Mouse (Mus musculus) left cerebral cortex, adult 9 months (tissue): Measurements from ENCODE around the gene Gna15.

Experiments
- DNase-seq, 2 experiments: peaks; one replicate each; pipeline ENCODE4 v3.0.0; 2022; ENCODE audit warnings: low spot score in 2 of 2

Gene Gna15

DNA sequence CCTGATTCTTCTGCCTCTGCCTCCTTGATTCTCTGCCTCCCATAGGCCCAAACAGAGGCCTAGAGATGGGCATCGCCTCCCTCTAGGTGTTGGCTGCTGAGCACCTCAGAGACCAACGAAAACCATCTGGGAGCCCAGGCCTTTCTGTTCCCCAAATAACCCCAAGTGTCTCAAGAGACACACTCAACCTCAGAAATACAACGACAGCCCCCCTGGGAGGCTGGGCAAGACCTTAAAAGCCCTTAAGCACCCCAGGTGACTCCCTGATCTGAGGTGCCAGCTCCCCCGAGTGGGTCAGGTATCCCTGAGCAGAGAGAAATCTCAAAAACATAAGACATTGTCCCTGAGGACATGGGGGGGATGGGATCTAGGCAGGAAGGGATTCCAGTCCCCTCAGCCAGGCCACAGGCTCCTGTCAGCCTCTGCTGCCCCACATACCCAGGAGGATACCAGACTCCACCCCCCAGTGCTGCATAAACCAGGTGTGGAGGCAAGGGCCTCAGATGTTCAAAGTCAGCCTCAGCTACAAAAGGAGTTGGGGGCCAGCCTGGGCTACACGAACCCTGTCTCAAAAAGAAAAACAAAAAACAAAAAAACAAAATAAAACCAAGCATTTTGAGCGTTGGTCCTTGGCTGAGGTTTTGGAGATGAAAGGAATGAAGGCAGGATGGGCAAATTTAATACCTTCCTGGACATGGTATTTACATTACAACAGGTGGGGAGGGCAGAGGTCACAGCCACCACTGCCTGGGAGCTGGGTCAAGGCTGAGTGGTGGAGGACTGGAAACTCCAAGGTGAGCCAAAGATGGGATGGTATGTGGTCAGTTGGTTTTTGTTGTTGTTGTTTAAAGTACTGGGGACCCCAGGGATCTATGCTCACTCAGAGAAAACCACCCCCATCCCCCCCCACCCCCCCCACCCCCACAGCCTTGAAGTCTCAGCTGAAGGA is 30.1 kb upstream of the Gna15 start:
- no peak for DNase-seq

DNA sequence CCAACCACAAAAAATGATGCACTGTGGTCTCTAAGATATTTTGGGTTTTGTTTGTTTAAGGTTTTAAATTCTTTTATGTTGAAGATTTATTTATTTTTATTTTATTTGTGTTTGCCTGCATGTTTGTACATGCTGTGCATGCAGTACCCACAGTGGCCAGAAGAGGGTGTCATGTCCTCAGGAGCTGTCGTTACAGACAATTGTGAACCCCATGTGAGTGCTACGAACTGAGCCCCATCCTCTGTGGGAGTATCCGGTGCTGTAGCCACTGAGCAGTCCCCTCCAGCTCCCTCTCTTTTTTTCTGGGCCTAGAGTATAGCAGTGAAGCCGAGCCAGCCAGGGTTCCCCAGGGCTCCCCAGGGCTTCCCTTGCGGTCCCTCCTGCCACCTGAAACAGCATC is 29.2 kb upstream of the Gna15 start:
- no peak for DNase-seq

DNA sequence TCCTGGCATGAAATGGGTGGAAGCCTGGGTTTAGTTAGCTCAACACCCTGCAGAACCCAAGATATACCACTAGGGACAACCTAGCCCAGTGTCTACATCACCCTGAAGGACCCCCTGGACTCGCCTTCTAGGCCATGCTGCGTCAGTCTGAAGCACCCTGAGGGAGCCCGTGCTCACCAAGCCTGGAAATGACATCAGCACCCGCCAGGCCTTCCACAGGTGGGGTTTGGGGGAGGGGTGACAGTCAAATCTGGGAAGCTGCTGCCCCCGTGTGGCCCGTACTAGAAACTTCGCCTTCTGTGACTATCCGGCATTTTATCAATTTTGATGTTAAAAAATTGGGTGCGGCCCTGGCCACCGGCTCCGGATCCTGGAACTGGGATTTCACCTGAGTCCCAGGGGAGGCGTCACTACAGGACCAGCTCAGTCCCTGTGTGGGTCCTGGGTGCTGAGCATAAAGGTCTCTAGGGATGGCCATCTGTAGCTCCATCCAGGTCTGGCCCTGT is 27.6 kb upstream of the Gna15 start:
- peak in 1 of 2 experiments; percentile 84 for DNase-seq

DNA sequence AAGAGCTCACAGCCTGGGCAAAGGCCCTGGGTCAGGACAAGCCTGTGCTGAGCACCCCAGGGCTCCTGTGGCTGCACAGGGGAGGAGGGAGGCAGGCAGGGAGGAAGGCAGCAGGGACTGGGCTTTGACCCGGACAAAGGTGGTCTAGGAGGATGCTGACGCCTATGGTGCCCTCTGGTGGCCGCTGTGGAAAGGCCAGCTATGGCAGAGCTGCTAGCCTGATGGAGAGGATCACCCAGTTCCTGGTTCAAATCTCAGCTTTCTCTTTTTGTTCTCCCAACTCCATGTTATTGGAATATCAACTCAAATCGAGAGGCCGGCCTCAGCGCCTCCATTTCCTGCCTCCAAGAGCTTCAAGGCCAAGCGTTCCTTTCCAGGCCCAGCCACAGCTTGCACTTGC is 26.2 kb upstream of the Gna15 start:
- DNase-seq, result no peak

DNA sequence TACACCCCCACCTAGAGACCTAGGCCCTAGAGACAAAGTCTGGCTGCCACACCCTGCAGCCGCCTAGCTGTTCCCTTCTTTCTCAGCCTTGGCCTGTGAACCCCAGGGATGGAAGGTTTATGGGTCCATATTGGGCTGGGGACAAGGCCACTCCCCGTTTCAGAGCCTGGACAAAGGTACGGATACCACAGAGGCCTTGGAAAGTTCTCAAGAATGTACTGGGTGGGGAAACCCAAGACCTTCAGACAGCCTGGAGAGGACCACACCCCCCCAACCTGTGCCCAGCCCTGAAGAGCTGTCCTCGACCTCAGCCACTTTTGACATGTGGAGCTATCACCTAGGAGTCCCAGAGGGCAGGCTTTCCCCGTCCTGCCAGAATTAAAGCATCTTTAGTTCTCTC is 24.9 kb upstream of the Gna15 start:
- no peak for DNase-seq

DNA sequence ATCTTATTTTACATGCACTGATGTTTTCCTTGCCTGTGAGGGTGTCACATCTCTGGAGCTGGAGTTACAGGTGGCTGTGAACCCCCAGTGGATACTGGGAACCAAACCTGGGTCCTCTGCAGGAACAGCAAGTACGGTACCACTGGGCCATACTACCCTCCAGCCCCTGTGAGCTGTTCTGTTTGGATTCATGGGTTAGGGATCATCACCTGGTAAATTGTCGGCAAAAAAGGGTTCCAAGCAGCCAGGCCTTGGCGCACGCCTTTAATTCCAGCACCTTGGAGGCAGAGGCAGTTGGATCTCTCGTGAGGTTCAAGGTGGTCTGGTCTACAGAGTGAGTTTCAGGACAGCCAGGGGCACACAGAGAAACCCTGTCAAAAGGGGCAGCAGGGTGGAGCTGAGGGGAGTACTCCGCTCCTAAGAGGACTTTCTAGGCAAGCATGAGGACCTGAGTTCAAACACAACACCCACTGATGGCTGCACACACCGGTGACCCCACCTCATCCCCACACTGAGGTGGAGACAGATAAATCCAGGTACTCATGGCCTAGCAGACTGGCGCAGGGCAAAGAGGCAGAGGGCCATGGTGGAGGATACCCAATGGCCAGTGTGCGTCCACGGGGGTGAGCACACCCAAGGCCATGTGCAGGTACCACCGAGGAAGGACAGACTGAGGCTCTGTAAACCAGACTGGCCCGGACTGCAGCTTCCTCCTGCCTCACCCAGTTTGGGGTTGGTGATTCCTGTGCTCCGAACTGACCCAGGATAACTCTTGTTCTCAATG is 23.0 kb upstream of the Gna15 start:
- DNase-seq, result no peak

DNA sequence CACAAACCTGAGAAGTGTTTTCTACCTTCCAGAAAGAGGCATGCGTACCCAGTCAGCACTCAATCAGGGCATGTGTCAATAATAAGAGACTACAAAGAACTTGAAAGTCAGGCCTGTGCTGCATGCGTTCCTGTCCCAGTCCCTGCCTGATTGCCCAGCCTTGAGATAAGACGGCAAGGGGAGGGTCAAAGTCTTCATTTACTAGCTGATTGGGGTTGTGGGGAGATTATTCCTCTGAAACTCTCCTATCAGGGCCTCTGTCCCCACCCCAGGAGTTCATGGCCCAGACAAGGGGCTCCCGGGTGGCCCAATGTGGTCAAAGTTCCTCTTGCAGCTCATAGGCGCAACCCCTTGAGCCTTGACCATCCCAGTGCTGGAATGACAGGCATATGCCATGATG is 22.3 kb upstream of the Gna15 start:
- no peak for DNase-seq

DNA sequence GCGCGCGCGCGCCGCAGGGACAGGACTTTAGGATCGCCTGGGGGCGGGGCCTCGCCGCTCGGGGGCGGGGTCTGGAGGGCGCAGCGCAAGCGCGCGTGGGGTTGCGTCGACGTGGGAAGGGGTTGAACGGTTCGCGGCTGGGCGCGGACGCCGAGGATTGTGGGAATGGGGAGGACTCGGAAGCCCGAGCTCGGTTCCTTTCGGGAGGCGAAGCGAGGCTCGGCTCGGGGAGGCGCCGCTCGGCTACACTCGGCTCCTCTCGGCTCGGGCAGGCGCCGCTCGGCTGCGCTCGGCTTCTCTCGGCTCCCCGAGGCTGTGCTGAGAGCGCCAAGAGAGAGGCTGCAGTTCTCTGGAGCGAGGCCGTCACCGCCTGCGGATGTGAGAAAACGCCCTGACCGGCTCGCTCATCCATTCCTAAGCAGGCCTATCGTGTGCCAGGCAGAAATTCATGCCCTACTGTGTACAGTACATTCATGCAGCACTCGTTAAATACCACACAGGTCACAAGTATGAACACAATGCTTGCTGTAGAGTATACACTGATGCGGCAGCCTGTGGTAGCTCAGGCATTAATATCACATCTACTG is 21.2 kb upstream of the Gna15 start, which contains the start of gene Gna11:
Gna11 (minus strand) TSS at position 30 of the 587 bp plus-strand sequence.
- peak; percentile 97 to 99 for DNase-seq

DNA sequence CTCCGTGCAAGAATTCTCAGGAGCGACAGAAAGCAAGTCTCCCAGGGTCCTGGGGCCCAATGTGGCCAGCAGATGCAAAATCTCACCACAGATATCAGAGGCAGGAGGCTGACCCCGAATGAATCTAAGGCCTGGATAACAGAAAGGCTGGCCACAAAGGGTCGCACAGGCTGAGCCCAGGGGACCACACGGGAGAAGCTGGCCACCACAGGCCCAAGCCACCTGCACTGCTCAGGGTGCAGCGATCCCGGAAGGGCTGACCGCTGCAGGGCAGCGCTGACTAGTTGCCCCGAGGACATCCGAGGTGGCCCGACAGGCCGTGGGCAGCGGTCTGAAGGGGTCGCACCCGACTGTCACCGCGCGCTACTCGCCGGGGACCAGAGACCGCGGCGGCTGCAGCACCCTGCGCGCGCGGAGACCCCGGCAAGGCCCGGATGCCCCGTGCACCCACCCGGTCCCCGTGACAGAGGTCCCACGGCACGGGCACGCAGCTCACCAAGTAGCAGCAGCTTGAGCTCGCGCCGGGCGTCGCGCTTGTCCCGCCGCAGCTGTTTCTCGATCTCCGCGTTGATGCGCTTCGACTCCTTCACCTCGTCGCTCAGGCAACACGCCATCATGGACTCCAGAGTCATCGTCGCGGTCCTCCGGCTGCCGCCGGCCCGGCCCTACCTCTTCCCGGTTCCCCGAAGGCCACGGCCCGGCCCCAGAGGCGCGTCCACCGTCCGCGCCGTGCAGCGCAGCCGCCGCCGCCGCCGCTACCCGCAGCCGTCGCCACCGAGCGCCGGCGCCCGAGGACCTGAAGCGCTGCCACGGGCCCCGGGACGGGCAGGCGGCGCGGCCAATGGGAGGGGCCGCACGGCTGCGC is 20.5 kb upstream of the Gna15 start:
- no peak for DNase-seq

DNA sequence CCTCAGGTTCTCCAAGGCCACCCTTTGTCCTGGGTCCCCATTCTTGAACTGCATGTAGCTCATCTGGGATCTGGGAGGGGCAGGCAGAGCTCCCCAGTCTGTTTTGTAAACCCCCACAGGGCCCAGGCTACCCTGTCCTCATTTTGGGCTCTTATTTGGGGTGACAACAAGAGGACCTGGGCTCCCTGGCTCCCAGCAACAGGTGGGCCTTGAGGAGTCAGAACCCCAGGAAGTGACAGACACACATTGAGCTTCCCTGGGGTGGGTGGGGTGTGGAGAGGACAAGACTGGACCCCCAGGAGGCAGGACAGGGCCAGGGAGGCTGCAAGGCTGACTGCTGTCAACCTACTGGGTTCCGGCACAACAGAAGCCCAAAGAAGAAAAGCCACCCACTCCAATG is 19.6 kb upstream of the Gna15 start:
- no peak for DNase-seq

DNA sequence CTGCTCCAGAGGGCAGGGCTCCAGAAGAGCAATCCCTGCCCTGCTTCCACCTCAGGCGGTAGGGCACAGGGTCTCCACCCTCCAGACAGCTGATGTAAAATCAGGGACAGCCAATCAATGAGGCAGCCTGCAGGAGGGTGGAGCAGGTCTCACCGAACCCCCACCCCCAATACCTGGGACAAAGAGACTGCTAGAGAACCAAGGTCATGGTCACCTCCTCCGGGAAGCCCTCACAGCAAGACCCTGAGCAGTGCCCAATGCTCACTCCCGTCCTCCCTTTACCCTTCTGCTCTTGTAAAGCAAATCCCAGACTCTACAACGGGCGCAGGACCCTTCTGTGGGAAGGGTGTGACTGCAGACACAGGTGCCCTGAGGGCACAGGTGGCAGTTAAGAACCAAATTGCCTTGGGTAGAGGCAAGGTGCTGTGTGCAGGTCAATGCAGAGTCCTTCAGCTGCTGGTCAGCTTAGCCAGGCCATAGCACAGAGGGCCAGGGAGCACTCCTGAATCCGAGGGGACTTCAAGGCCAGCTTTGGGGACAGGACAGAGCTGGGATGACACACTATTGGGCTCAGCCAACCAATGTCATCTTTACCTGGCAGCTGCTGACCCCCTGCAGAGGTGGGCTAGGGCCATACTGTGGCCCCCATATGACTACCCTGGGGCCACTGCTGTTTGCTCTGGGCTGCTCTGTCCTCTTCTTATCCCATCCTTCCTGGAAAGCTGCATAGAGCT is 18.9 kb upstream of the Gna15 start:
- DNase-seq, result no peak

DNA sequence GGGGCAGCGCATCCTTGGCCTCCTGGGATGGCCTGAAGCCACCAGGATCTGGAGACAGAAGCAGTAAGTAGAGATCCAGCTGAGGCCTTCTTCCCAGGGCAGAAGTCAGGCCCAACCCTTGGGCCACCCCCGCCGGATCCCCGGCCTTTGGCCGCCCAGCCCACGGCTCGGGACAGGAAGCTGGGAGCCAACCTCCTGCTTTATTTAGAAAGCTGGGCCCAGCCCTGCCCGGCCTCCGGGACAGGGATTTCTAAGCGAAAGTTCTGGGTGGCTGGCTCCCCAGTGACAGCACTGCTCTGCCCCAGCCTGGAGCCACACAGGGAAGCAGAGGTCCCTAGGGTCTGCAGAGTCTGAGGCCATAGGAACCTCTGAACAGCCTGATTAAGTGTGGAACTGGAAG is 17.8 kb upstream of the Gna15 start:
- no peak for DNase-seq

DNA sequence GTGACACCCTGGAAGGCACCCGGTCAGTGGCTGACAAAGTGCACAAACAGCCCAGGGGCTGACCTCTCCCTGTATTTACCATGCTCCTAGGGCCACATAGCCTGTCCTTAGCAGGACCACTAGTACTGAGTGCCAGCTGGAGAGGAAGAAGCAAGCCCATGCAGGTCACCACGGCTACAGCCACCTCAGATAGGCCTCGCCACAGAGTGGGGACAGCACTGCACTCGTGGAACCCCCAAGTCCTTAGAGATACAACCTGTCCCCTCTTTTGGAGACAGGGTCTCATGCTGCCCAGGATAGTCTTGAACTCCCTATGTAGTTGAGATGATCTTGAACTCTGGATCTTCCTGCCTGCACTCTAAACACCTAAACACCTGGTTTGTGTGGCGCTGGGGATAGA is 17.3 kb upstream of the Gna15 start:
- DNase-seq, result no peak

DNA sequence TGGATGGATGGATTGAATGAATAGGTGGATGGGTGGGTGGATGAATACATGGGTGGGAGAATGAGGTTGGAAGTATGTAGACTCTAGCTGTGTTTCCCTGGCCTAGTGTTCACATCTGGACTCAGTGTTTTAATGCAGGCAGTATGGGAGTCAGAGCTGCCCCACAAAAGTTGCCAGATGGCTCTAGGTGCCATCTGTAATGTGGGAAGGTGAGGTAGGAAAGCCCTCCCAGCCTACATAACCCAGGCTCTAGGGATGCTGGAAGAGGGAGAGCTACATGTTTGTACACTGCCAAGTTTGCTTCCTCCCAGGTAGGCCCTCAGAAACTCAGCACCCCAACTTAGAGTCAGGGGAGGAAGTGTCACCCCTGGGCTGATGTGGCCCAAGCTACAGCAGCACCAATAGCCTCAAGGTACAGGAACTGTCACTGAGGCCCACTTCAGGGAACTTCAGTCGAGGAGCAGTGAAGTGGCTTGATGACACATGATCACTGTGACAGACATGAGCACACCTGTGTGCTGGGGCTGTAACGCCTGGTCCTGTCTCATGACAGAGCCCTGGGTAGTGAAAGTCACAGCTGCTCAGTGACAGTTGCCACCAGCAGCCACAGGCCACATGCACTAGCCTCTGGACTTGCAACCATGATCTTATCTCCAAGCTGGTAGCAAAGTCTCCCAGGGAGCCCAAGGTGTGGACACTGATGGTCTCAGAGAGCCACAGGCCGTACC is 14.5 kb upstream of the Gna15 start:
- peak in 1 of 2 experiments; percentile 51 for DNase-seq

DNA sequence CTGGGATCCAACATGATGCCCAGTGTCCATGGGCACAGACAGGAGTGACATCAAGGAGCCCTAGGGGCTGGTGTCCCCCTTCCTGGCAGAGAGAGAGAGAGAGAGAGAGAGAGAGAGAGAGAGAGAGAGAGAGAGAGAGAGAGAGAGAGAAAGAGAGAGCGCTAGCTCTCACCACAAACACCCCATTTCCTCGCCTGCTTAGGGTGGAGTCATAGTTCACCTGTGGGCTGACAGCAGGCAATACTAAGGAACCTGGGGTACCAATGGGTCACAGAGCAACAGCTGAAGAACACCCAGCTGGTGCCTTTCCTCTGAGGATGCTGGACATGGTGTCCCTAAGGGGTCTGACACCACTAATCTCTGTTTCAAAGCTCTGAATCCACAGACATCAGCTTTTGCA is 13.4 kb upstream of the Gna15 start:
- no peak for DNase-seq

DNA sequence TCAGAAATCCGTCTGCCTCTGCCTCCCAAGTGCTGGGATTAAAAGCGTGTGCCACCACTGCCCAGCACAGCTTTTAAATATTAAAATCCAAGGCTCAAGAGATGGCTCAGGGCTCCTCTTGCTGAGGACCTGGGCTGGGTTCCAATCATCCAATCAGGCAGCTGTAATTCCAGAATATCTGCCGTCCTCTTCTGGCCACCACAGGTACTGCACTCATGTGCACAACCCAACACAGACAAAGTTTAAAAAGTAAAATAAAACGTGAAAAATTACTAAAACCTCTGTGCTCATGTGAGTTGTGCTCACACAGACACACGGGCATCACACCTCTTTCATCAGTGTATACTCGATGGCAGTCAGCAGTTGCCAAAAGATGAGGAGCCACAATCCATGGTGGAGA is 12.7 kb upstream of the Gna15 start:
- no peak for DNase-seq

DNA sequence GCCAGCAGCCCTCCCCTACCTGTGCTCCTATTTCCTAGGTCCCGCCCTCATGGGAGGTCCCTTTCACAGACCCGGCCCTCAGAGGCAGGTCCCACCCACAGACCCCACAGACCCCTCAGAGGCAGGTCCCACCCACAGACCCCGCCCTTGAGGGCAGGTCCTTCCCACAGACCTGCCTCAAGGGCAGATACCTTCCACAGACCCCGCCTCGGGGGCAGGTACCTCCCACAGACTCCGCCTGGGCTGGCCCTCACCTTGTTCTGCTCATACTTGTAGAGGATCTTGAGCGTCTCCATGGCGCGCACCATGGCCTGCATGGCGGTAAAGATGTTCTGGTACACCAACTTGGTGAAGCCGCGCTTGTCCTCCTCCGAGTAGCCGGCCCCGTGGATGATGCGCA is 10.8 kb upstream of the Gna15 start:
- DNase-seq, result no peak

DNA sequence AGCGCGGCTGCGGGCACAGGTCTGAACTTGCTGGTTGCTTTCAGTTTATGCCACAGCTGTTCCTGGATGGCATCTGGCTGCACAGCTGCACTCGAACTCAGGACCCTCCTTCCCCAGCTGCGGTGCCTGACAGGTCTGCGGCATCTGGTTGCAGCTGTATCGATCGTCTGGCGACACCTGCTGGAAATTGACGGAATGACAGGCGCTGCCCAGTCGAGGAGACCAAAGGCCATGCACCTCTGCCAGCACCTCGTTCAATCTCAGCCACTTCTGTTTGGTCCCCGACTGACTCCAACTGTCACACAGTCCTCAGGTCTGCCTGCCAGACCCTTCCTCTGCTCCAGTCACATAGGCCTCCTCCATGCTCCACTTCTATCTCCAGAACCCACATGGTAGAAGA is 2.8 kb upstream of the Gna15 start:
- peak in 1 of 2 experiments; percentile 71 for DNase-seq

DNA sequence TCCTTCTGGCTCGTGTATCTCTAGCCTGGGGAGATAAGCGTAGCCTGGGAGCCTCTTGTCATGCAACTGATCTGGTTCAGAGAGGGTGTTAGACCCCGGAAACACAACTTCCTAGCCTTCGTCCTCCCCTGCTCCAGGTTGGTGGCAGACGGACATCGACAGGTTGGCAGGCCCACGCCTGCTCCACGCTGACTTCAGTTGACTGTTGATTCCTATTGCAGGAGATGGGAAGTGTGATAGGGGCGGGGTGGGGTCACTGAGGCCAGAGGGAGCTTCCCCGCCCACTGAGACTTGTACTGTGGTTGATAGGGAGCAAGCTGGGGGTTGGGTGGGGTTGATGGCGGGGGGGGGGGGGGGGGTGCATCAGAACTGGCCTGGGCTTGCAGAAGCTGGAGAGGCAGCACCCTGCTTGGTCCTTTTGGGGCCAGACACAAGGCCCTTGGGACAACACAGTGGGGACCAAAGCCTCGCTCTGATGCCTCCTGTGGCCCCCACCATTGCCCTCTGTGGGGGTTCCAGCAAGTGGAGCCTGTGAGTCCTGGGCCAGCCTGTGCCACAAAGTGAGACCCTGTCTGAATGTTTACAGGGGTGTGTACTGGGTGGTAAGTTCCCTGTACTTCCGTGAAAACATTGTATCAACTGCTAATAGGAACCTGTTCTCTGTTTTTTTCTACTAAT is 1.1 kb upstream of the Gna15 start:
- no peak for DNase-seq
